Mouse (Mus musculus) thymus, postnatal 36 days (tissue): ENCODE results near the gene Lgi1.

ENCODE experiments used
- DNase-seq, 2 experiments: peaks; one replicate each; pipeline ENCODE4 v3.0.0; 2022; ENCODE audit warnings: mixed read lengths in 2 of 2

Lgi1 gene

GRCm38 (mm10) chr19:38264505-38265500 is at the start of gene Lgi1:
TSS of gene Lgi1 (plus strand) at chr19:38264536.
- DNase-seq: no peak

GRCm38 (mm10) chr19:38217696-38218095 is 46.6 kb upstream of the Lgi1 start:
- no peak for DNase-seq

GRCm38 (mm10) chr19:38223356-38223904 is 40.9 kb upstream of the Lgi1 start:
- DNase-seq: no peak

GRCm38 (mm10) chr19:38223905-38224684 is 40.2 kb upstream of the Lgi1 start, which contains the start of gene Fra10ac1:
TSS of gene Fra10ac1 (minus strand) at chr19:38224156.
- DNase-seq: peak; percentile 87 to 88

GRCm38 (mm10) chr19:38224685-38225060 is 39.7 kb upstream of the Lgi1 start:
- no peak for DNase-seq

- peak; percentile 13 to 18 for DNase-seq
Observed at GRCm38 (mm10) chr19:38228699-38229098, 35.6 kb upstream of the Lgi1 start.

GRCm38 (mm10) chr19:38232087-38232486 is 32.2 kb upstream of the Lgi1 start:
- no peak for DNase-seq

- DNase-seq: no peak
Observed at GRCm38 (mm10) chr19:38232516-38232915, 31.8 kb upstream of the Lgi1 start.

- DNase-seq: no peak
Observed at GRCm38 (mm10) chr19:38236526-38236925, 27.8 kb upstream of the Lgi1 start.

- peak; percentile 9 to 22 for DNase-seq
Observed at GRCm38 (mm10) chr19:38237834-38238212, 26.5 kb upstream of the Lgi1 start.

- no peak for DNase-seq
Observed at GRCm38 (mm10) chr19:38238213-38238951, 26.0 kb upstream of the Lgi1 start.

GRCm38 (mm10) chr19:38242314-38242852 is 22.0 kb upstream of the Lgi1 start:
- DNase-seq: no peak

GRCm38 (mm10) chr19:38244748-38245147 is 19.6 kb upstream of the Lgi1 start:
- DNase-seq: no peak

- no peak for DNase-seq
Observed at GRCm38 (mm10) chr19:38245361-38246176, 18.8 kb upstream of the Lgi1 start.

- no peak for DNase-seq
Observed at GRCm38 (mm10) chr19:38246177-38246622, 18.1 kb upstream of the Lgi1 start.

- no peak for DNase-seq
Observed at GRCm38 (mm10) chr19:38249627-38250026, 14.7 kb upstream of the Lgi1 start.

- DNase-seq: peak; percentile 10 to 11
Observed at GRCm38 (mm10) chr19:38253796-38254195, 10.5 kb upstream of the Lgi1 start.

GRCm38 (mm10) chr19:38258651-38259065 is 5.7 kb upstream of the Lgi1 start:
- DNase-seq: no peak

GRCm38 (mm10) chr19:38259436-38259835 is 4.9 kb upstream of the Lgi1 start:
- no peak for DNase-seq

GRCm38 (mm10) chr19:38260346-38260745 is 4.0 kb upstream of the Lgi1 start:
- DNase-seq: no peak

- no peak for DNase-seq
Observed at GRCm38 (mm10) chr19:38261351-38261750, 3.0 kb upstream of the Lgi1 start.
